Mouse (Mus musculus) hindbrain, postnatal 0 days (tissue): ENCODE results near the gene Cnp. TPM values are rescaled to one million over a fixed set of nuclear protein-coding genes. Genes with fewer than 3 reads are reported as not detected.
A peak's percentile ranks its signal among the peaks of the same experiment; 100 is the strongest.

Experiments
- ATAC-seq: fragments of 200-750 bp; cut with Nextera tagmentation; 2 replicates; pipeline ENCODE4 v1.8.0; 2017; ENCODE audit warnings: mild to moderate bottlenecking, moderate TSS enrichment, moderate library complexity
- DNase-seq: peaks from one replicate; pipeline ENCODE4 v3.0.0-alpha.2; 2015; ENCODE audit warnings: low spot score
- H3K27ac ChIP-seq: fragments of 300-500 bp; sonication (generic); 2 replicates; pipeline ENCODE4 v1.5.1; 2014; ENCODE audit warnings: mild to moderate bottlenecking
- H3K27me3 ChIP-seq: fragments of 300-500 bp; sonication (generic); 2 replicates; pipeline ENCODE4 v1.6.1; 2014; ENCODE audit warnings: low read length, mixed read lengths; ENCODE audit not compliant: insufficient read depth
- H3K36me3 ChIP-seq: fragments of 300-500 bp; sonication (generic); 2 replicates; pipeline ENCODE4 v1.6.1; 2014; ENCODE audit warnings: low read length, mixed read lengths; ENCODE audit not compliant: insufficient read depth
- H3K4me1 ChIP-seq: fragments of 300-500 bp; sonication (generic); 2 replicates; pipeline ENCODE4 v1.6.1; 2014; ENCODE audit warnings: antibody characterized with exemption, low read length, mixed read lengths; ENCODE audit not compliant: insufficient read depth
- H3K4me2 ChIP-seq: fragments of 300-500 bp; sonication (generic); 2 replicates; pipeline ENCODE4 v1.6.1; 2014; ENCODE audit warnings: low read depth, mild to moderate bottlenecking, low read length, moderate library complexity, mixed read lengths
- H3K4me3 ChIP-seq: fragments of 300-500 bp; sonication (generic); 2 replicates; pipeline ENCODE4 v1.5.1; 2014; ENCODE audit warnings: low read length
- H3K9ac ChIP-seq: fragments of 300-500 bp; sonication (generic); replicated peaks from 2 replicates; pipeline ENCODE4 v1.6.1; 2014; ENCODE audit warnings: mild to moderate bottlenecking, low read length, moderate library complexity, mixed read lengths
- H3K9me3 ChIP-seq: fragments of 300-500 bp; sonication (generic); 2 replicates; pipeline ENCODE4 v1.6.1; 2016; ENCODE audit warnings: low read length, mixed read lengths
- CTCF ChIP-seq: IDR thresholded peaks from 2 replicates; pipeline ENCODE4 v1.5.1; 2016; ENCODE audit warnings: antibody characterized with exemption, control low read depth, low read depth
- WGBS: fragments of 180-500 bp; shearing (Covaris S2); extraction: QIAGEN DNeasy Blood & Tissue Kit; methylation state at CpG from one replicate; pipeline ENCODE4 v1.1.7; 2014; 5-methylcytosine and 5-hydroxymethylcytosine counted together
- polyA plus RNA-seq: library from polyadenylated mRNA; unstranded; fragments of >200 nt; fragmentation: Nextera tagmentation; extraction: Ambion mirVana; gene quantifications from 2 replicates; pipeline ENCODE4 v1.2.1, GENCODE M21; 2015
- total RNA-seq: library from RNA; depleted of rRNA; stranded (reverse); fragments of >200 nt; gene quantifications from 2 replicates; pipeline ENCODE4 v1.2.3, GENCODE M21; 2014

Gene Cnp
- total and polyA plus RNA-seq, 2 experiments from 2014 or later, result 121 to 125 TPM

DNA sequence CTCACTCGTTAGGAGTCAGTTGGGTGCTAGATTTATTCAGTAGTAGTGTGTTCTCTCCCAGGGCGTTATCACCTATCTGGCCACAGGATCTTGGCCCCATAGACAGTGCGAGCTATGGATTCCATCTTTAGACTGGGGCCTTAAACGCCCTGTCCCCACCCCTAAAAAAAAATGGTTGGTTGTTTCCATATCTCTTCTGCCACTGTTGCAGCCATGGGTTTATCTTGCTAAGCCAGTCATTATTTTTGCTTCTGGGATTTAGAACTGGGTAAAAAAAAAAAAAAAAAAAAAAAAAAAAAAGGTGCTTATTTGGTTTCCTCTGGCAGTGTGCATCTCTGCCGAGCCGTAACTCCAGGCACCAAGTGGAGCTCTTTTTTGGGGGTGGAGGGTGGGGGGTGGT lies 10.0 kb upstream of the Cnp start:
- DNase-seq (no peak), ATAC-seq (no peak)
- TF ChIP-seq CTCF, result no peak
- Histone ChIP-seq H3K4me2 (no peak overlapping the region), H3K4me3 (no peak overlapping the region), H3K27me3 (no peaks in the 10 kb centered on the region), H3K9me3 (no peaks in the 10 kb centered on the region), H3K27ac (no peak overlapping the region), H3K4me1 (no peaks in the 10 kb centered on the region), H3K9ac (no peak overlapping the region), H3K36me3 (no peaks in the 10 kb centered on the region)
- WGBS, result 89% methylated on average over 6 of the region's 6 CpGs

DNA sequence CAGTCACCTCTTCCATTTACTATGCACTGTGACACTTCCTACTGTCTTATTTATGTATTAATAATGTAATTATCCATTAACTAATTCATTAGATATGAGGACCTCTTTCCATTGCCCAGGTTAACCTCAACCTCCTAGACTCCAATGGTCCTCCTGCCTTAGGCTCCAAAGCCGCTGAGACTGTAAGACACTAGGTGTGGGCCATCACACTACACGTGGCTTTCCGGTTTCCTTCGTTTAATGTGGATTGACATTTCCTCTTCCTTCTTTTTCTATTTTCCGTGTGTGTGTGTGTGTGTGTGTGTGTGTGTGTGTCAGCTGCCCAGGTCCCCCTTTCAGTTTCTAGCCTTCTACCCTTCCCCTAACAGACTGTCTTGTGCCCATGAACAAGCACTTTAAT lies 7.5 kb upstream of the Cnp start:
- ATAC-seq (no peak), DNase-seq (no peak)
- TF ChIP-seq CTCF, result no peak
- Histone ChIP-seq H3K27ac (no peak overlapping the region), H3K36me3 (no peaks in the 10 kb centered on the region), H3K4me3 (no peak overlapping the region), H3K4me2 (no peak overlapping the region), H3K4me1 (0 out of 2 replicates have a peak, but pooled peaks cover 7% of the 10 kb centered on the region), H3K9me3 (no peaks in the 10 kb centered on the region), H3K9ac (no peak overlapping the region), H3K27me3 (no peaks in the 10 kb centered on the region)
- WGBS, result 80% methylated on average over 5 of the region's 5 CpGs

DNA sequence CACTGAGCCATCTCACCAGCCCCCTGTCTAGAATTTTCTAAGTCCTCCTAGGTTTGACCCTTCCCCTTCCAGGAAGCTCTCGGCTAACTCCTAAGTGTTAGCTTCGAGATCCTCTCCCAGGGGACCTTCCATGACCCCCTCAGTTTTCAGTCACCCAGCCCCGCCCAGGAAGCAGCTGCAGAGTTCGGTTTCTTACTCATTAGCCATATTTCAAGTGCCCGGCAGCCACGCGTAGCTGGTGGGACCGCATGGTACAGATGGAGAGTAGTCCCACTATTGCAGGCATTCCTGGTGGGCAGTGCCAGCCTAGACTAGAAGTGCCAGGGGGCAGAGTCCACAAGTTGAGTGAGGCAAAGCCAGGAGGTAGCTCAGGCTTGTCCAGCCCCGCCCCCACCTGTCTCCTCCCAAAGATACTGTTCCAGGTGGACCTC lies 6.9 kb upstream of the Cnp start:
- Histone ChIP-seq H3K4me3 (no peak overlapping the region), H3K27ac (no peak overlapping the region), H3K9me3 (no peaks in the 10 kb centered on the region), H3K9ac (no peak overlapping the region), H3K27me3 (no peaks in the 10 kb centered on the region), H3K4me1 (0 out of 2 replicates have a peak, but pooled peaks cover 7% of the 10 kb centered on the region), H3K4me2 (no peak overlapping the region), H3K36me3 (no peaks in the 10 kb centered on the region)
- DNase-seq, result no peak
- no peak for TF ChIP-seq CTCF
- WGBS, result 56% methylated on average over 9 of the region's 9 CpGs
- no peak for ATAC-seq

DNA sequence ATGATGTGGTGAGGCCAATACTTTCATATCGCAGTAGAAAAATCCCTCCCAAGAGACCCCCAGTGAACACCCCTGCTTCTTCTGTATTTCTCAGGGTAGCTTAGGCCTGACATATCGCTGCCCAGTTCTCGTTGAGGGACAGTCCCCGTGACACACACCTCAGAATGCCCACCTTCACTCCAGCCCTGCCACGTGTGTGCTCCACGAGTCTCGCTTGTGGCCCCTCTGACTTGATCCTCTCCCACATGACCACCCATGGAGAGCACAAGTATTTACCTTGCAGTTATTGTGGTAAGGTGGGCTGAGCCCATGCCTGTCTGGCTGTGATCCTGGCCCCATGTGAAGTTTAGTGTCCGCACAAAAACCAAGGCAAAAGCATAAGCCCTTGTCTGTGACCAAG lies 6.0 kb upstream of the Cnp start:
- no peak overlapping the region for H3K9ac ChIP-seq
- DNase-seq, result no peak
- H3K36me3 ChIP-seq, result no peaks in the 10 kb centered on the region
- no peak for TF ChIP-seq CTCF
- H3K27me3 ChIP-seq, result no peaks in the 10 kb centered on the region
- no peak overlapping the region for H3K4me2 ChIP-seq
- WGBS, result 85% methylated on average over 8 of the region's 8 CpGs
- no peak for ATAC-seq
- H3K4me3 ChIP-seq, result no peak overlapping the region
- no peaks in the 10 kb centered on the region for H3K9me3 ChIP-seq
- H3K4me1 ChIP-seq, result 0 out of 2 replicates have a peak, but pooled peaks cover 7% of the 10 kb centered on the region
- no peak overlapping the region for H3K27ac ChIP-seq

DNA sequence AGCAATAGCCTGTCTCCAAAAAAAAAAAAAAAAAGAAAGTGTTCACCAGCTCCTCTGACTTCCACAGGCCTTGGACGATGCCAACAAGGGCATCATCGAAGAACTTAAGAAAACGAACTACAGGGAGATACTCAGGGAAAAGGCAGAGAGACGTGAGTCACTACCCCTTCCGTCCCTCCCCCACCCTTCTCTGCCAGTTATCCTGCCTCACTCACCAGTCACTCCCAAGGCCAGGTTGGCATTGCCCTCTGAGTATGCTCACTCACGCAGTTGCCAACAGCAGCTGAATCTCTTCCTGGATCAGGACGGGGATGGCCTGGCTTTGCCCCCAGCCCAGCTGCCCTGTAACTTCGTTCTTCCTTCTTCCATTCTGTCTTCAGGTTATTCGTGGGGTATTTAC lies 4.9 kb upstream of the Cnp start:
- Histone ChIP-seq H3K27ac (no peak overlapping the region), H3K27me3 (no peaks in the 10 kb centered on the region), H3K9me3 (no peaks in the 10 kb centered on the region), H3K36me3 (no peaks in the 10 kb centered on the region), H3K9ac (no peak overlapping the region), H3K4me3 (no peak overlapping the region), H3K4me2 (no peak overlapping the region), H3K4me1 (0 out of 2 replicates have a peak, but pooled peaks cover 7% of the 10 kb centered on the region)
- WGBS, result 65% methylated on average over 9 of the region's 9 CpGs
- DNase-seq (no peak), ATAC-seq (no peak)
- no peak for TF ChIP-seq CTCF

DNA sequence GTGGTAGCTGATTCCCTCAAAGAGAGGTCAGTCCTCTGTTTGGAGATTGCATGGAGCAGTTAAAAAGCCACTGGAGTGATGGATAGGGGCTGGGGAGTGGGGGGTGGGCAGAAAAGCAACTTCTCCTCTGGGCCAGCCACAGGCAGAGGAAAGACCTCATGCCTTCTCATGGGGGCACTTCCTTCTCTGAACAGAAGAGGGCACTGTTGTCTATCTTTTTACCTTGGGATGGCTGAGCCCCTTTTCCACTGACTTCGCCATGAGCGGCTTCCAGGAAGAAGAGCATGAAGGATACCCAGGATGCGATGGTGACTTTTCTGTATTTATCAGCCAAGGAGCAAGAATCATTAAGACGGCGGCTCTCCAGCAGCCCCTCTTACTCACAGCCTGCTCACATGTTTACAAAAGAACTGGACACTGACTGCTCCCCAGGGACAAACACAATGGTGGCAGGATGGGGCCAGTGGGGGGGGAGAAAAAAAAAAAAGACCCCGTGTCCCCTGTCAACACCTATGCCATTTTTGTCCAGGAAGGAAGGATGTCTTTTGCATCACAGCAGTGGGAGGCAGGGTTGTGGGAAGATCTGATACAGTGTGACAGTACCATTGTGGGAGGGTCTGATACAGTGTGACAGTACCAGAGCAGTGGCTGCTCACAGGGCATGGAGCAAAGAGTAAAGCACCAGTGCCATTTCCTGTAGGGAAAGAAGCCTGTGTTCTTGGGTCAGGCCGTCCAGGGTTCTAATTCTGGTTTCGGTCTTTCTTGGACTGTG lies 4.1 kb upstream of the Cnp start:
- Histone ChIP-seq H3K4me3 (peak overlapping the region; percentile 18), H3K27me3 (no peaks in the 10 kb centered on the region), H3K27ac (no peak overlapping the region), H3K4me2 (peak overlapping the region; percentile 49), H3K9me3 (no peaks in the 10 kb centered on the region), H3K4me1 (0 out of 2 replicates have a peak, but pooled peaks cover 8% of the 10 kb centered on the region), H3K36me3 (no peaks in the 10 kb centered on the region), H3K9ac (peak overlapping the region; percentile 24; the same call in 1 of the 2 replicates)
- ATAC-seq, result peak; percentile 61
- peak; percentile 89 for DNase-seq
- WGBS, result 7% methylated on average over 8 of the region's 8 CpGs
- peak; percentile 92 for TF ChIP-seq CTCF

DNA sequence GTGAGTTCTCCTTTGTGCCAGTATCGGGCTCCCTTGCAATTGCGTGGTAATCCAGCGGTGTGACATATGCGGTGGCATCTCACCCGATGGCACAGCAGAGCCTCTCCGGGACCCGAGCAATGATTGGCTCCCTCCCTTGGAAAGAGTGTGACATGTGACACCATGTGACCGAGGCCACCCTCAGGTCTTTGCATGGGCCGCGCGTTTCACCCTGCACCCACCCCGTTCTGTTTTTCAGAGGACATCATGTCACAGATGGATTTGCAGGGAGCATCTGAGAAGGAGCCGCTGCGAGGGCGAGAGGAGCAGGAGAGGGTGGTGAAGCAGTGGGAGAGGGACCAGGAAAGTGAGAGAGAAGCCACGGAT lies 3.5 kb upstream of the Cnp start:
- Histone ChIP-seq H3K9me3 (no peaks in the 10 kb centered on the region), H3K27me3 (no peaks in the 10 kb centered on the region), H3K9ac (peak overlapping the region; percentile 24; the same call in 1 of the 2 replicates), H3K27ac (no peak overlapping the region), H3K4me3 (peak overlapping the region; percentile 18), H3K4me1 (peaks cover 14% of the 10 kb centered on the region; the same call in 1 of the 2 replicates), H3K36me3 (no peaks in the 10 kb centered on the region), H3K4me2 (peak overlapping the region; percentile 49)
- ATAC-seq, result peak; percentile 43; the same call in 1 of the 2 replicates
- DNase-seq, result peak; percentile 40
- TF ChIP-seq CTCF, result no peak
- WGBS, result 7% methylated on average over 16 of the region's 16 CpGs
